In the genomic region with DNA sequence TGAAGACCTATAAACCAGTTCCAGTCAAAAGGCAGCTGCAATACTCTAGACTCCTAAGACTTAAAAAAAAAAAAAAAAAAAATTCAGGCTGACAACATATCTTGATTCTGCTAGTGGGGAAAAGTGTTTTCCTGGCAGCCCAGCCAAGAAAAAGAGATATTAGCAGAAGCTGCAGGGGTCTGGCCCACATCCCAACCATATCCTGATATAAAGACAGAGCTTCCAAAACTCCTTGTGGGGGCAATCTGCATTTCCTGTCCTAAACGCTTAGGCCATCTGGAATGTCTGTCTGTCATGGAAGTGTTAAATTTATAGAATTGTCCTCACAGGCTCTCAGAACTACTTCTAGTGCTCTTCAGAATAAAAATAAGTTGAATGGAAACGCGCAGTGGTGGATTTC, we compare ENCODE assay signal across 18 mouse cellular contexts.
DNase-seq lines count a peak whose midpoint lies in the region; ATAC-seq and TF ChIP-seq lines count a peak whose summit lies in the region.
"Had no signal": no experiment of that assay in that cellular context is flagged by ENCODE, and none has a peak within 500 bp of the region (broad histone marks: within the 10 kb centered on the region; RNA-seq: fewer than 3 reads in every experiment).

No protein-coding gene starts in this region.

- H3K9ac ChIP-seq in embryonic facial prominence, embryonic 14.5 days (ENCODE audit: low read depth, low read length), result no peak overlapping the region
- H3K9ac ChIP-seq in hindbrain, postnatal 0 days (replicated peaks; ENCODE audit: low read length), result no peak overlapping the region
- H3K9ac ChIP-seq in hindbrain, embryonic 14.5 days, result no peak overlapping the region
- H3K9ac ChIP-seq: hindbrain, embryonic 15.5 days; lung, embryonic 15.5 days; midbrain, embryonic 13.5 days had no signal

- no peak overlapping the region for H3K27ac ChIP-seq in embryonic facial prominence, embryonic 14.5 days (replicated peaks; ENCODE audit: low read depth, low read length)
- H3K27ac ChIP-seq in embryonic facial prominence, embryonic 10.5 days (replicated peaks), result no peak overlapping the region
- no peak overlapping the region for H3K27ac ChIP-seq in hindbrain, postnatal 0 days
- H3K27ac ChIP-seq in hindbrain, embryonic 14.5 days, result no peak overlapping the region
- H3K27ac ChIP-seq: hindbrain, embryonic 15.5 days; lung, embryonic 15.5 days; midbrain, embryonic 13.5 days had no signal

- no peak overlapping the region for H3K4me2 ChIP-seq in embryonic facial prominence, embryonic 14.5 days (ENCODE audit: low read depth, low read length)
- no peak overlapping the region for H3K4me2 ChIP-seq in hindbrain, postnatal 0 days (ENCODE audit: low read depth, low read length)
- H3K4me2 ChIP-seq in hindbrain, embryonic 14.5 days (replicated peaks), result no peak overlapping the region
- H3K4me2 ChIP-seq: heart, embryonic 11.5 days; hindbrain, embryonic 15.5 days; liver, embryonic 11.5 days; lung, embryonic 15.5 days; midbrain, embryonic 13.5 days had no signal

- DNase-seq in embryonic facial prominence, embryonic 14.5 days (ENCODE audit: low spot score), result peak; percentile 48
- DNase-seq in embryonic facial prominence, embryonic 10.5 days (ENCODE audit: low spot score), result no peak
- DNase-seq in hindbrain, postnatal 0 days (ENCODE audit: low spot score), result peak; percentile 9
- no peak for DNase-seq in hindbrain, embryonic 14.5 days (ENCODE audit: low spot score)
- DNase-seq in left cerebral cortex, postnatal 4 days, result peak; percentile 13
- no peak for DNase-seq in left cerebral cortex, adult 8-10 months (ENCODE audit: low spot score in 2 of 2)
- DNase-seq in right cerebral cortex, postnatal 14 days, result peak; percentile 7
- DNase-seq in ovary, postnatal 36 days (ENCODE audit: low spot score), result no peak
- DNase-seq: cerebellum, adult 18-20 months; kidney, adult 9 months; layer of hippocampus, adult 9-11 months; spleen, adult 18-20 months had no signal

- TF ChIP-seq CTCF in hindbrain, postnatal 0 days (IDR thresholded peaks at IDR 0.05; ENCODE audit: low read depth), result no peak

- H3K27me3 ChIP-seq in embryonic facial prominence, embryonic 14.5 days (replicated peaks; ENCODE audit: control insufficient read depth, insufficient read depth, low read length), result no peaks in the 10 kb centered on the region
- no peaks in the 10 kb centered on the region for H3K27me3 ChIP-seq in embryonic facial prominence, embryonic 10.5 days (replicated peaks; ENCODE audit: low read depth, poor library complexity, severe bottlenecking)
- no peaks in the 10 kb centered on the region for H3K27me3 ChIP-seq in hindbrain, postnatal 0 days (ENCODE audit: insufficient read depth, low read length)
- H3K27me3 ChIP-seq in hindbrain, embryonic 14.5 days (ENCODE audit: control insufficient read depth, insufficient read depth, low read length), result no peaks in the 10 kb centered on the region
- H3K27me3 ChIP-seq: CH12.LX; hindbrain, embryonic 15.5 days; lung, embryonic 15.5 days; midbrain, embryonic 13.5 days had no signal

- intact Hi-C loops in left cerebral cortex, postnatal 4 days (cut with DNase I), result no loop called here

- WGBS in embryonic facial prominence, embryonic 14.5 days, result 69% methylated on average over 3 of the region's 3 CpGs
- WGBS in embryonic facial prominence, embryonic 10.5 days, result 84% methylated on average over 3 of the region's 3 CpGs
- 76% methylated on average over 3 of the region's 3 CpGs for WGBS in hindbrain, postnatal 0 days
- 82% methylated on average over 3 of the region's 3 CpGs for WGBS in hindbrain, embryonic 14.5 days

- H3K36me3 ChIP-seq in embryonic facial prominence, embryonic 14.5 days (ENCODE audit: control insufficient read depth, insufficient read depth, low read length), result no peaks in the 10 kb centered on the region
- no peaks in the 10 kb centered on the region for H3K36me3 ChIP-seq in embryonic facial prominence, embryonic 10.5 days (replicated peaks)
- no peaks in the 10 kb centered on the region for H3K36me3 ChIP-seq in hindbrain, postnatal 0 days (ENCODE audit: insufficient read depth, low read length)
- H3K36me3 ChIP-seq in hindbrain, embryonic 14.5 days (replicated peaks; ENCODE audit: control insufficient read depth, insufficient read depth), result no peaks in the 10 kb centered on the region
- H3K36me3 ChIP-seq: hindbrain, embryonic 15.5 days; lung, embryonic 15.5 days; midbrain, embryonic 13.5 days had no signal

- H3K4me1 ChIP-seq in embryonic facial prominence, embryonic 14.5 days (ENCODE audit: control insufficient read depth, insufficient read depth, low read length), result no peaks in the 10 kb centered on the region
- H3K4me1 ChIP-seq in embryonic facial prominence, embryonic 10.5 days, result no peaks in the 10 kb centered on the region
- H3K4me1 ChIP-seq in hindbrain, postnatal 0 days (ENCODE audit: insufficient read depth, low read length), result no peaks in the 10 kb centered on the region
- H3K4me1 ChIP-seq in hindbrain, embryonic 14.5 days (replicated peaks; ENCODE audit: control insufficient read depth, insufficient read depth, low read length), result no peaks in the 10 kb centered on the region
- H3K4me1 ChIP-seq: hindbrain, embryonic 15.5 days; lung, embryonic 15.5 days; midbrain, embryonic 13.5 days had no signal

- H3K4me3 ChIP-seq in embryonic facial prominence, embryonic 14.5 days (ENCODE audit: low read depth, low read length), result no peak overlapping the region
- H3K4me3 ChIP-seq in embryonic facial prominence, embryonic 10.5 days, result no peak overlapping the region
- H3K4me3 ChIP-seq in hindbrain, postnatal 0 days (ENCODE audit: low read length), result no peak overlapping the region
- H3K4me3 ChIP-seq in hindbrain, embryonic 14.5 days (replicated peaks; ENCODE audit: low read length), result no peak overlapping the region
- H3K4me3 ChIP-seq: hindbrain, embryonic 15.5 days; lung, embryonic 15.5 days; midbrain, embryonic 13.5 days had no signal

- no peaks in the 10 kb centered on the region for H3K9me3 ChIP-seq in embryonic facial prominence, embryonic 14.5 days (ENCODE audit: control insufficient read depth, low read length)
- H3K9me3 ChIP-seq in embryonic facial prominence, embryonic 10.5 days, result no peaks in the 10 kb centered on the region
- no peaks in the 10 kb centered on the region for H3K9me3 ChIP-seq in hindbrain, postnatal 0 days (ENCODE audit: low read length)
- no peaks in the 10 kb centered on the region for H3K9me3 ChIP-seq in hindbrain, embryonic 14.5 days (ENCODE audit: control insufficient read depth, low read length)
- H3K9me3 ChIP-seq: hindbrain, embryonic 15.5 days; lung, embryonic 15.5 days; midbrain, embryonic 13.5 days had no signal

- ATAC-seq in embryonic facial prominence, embryonic 14.5 days (ENCODE audit: low read depth), result no peak
- no peak for ATAC-seq in hindbrain, postnatal 0 days
- ATAC-seq in hindbrain, embryonic 14.5 days (ENCODE audit: low FRiP score), result no peak
- ATAC-seq: midbrain, embryonic 13.5 days had no signal

Comparison
In these comparisons a context has a peak if more than half of its experiments do, and no peak if none do; other contexts are left out.
1. DNase-seq: peak in embryonic facial prominence, embryonic 14.5 days (single experiment), hindbrain, postnatal 0 days (single experiment), left cerebral cortex, postnatal 4 days (single experiment) and right cerebral cortex, postnatal 14 days (single experiment); none in embryonic facial prominence, embryonic 10.5 days (single experiment), hindbrain, embryonic 14.5 days (single experiment), left cerebral cortex, adult 8-10 months (0 of 2) and ovary, postnatal 36 days (single experiment).